Mouse (Mus musculus) fat pad, adult 2 months (tissue): Measurements from ENCODE around the gene Tmem95.
"Not testable (repeated sequence)": the region's sequence is repeated elsewhere in the genome, so short reads cannot be mapped to it uniquely, and the experiment has no call there.

Experiments used
- DNase-seq: peaks from one replicate; pipeline ENCODE4 v3.0.0-alpha.2; 2011; ENCODE audit warnings: low read depth, low spot score; ENCODE audit errors: extremely low read depth

Tmem95 gene

DNA sequence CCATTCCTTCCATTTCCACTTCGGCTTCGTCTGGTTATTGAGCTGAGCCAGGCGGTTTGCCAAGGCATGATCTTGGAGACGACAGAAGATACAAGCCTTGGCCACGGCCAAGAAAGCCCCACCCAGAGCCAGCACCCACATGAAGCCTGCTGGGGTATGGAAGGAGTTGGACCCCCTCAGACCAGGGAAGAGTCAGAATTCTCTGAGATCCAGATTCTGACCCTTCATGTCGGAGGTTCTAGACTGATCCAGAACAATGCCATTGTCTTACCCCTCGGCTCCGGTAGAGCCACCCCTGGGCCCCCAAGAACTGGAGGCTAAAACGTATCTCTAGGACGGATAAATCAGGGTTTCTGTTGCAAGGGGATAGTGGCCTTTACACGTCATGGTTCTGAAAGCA lies at the start of gene Tmem95:
Gene Tmem95 (minus strand): TSS at position 141 of the 400 bp plus-strand sequence.
- no peak for DNase-seq

DNA sequence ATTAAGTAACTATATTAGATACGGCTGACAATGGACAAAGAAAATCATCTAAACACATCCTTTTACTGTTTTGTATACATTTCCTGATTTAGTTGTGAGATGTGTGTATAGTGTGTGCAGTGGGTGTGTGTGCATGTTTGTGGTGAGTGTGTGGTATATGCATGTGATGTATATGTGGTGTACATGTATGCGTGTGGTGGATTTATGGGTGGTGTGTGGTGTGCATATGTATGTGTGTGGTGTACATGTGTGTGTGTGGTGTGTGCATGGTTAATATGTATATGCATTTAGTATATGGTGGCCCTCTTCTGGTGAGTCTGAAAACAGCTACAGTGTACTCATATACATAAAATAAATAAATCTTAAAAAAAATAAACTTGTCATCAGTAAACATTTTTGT lies 49.7 kb upstream of the Tmem95 start:
- no peak for DNase-seq

DNA sequence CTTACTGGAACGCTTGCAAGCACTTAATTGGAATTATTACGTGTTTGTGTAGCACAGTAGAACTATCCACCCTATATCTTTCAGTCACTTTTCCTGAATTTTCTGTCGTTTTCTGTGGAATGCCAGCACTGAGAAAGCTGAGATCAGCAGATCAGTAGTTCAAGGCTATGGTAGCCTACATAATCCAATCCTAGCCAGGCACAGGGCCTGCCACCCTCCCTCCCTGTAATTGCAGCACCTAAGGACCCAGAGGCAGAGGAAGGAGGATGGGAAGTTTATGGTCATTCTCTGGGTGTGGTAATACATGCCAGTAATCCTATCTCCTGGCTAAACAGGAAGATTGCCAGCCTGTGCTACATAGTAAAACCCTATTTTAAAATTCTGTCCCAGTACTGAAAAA lies 45.0 kb upstream of the Tmem95 start:
- DNase-seq, result no peak

DNA sequence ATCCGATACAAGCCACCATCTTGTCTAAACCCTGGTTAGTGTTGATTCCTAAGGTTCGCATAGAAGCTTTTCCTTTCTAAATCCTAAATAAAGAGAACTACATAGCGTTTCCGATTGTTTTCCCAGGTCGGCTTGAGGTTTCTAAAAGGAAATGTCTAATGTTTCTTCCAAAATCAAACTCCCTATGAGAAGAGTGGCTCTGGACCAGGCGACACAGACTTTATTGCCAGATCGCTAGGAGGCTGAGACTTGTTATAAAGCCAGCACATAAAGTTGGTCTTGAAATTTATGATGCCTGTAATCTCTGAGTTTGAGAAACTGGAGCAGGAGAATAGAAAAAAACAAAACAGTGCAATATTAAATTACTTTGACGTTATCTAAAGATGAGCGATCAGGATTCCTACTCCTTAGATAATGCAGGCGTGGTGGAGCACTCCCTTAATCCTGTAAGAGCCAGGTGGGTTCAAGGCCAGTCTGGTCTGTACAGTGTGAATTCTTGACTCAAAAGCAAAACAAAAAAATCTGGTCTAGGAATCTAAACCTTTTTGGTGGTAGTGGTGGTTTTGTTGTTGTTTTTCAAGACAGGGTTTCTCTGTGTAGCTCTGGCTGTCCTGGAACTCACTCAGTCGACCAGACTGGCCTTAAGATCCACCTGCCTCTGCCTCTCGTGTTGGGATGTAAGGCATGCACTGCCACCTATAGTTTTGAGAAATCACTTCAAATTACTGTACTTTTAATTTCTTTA lies 44.4 kb upstream of the Tmem95 start:
- DNase-seq, result no peak

DNA sequence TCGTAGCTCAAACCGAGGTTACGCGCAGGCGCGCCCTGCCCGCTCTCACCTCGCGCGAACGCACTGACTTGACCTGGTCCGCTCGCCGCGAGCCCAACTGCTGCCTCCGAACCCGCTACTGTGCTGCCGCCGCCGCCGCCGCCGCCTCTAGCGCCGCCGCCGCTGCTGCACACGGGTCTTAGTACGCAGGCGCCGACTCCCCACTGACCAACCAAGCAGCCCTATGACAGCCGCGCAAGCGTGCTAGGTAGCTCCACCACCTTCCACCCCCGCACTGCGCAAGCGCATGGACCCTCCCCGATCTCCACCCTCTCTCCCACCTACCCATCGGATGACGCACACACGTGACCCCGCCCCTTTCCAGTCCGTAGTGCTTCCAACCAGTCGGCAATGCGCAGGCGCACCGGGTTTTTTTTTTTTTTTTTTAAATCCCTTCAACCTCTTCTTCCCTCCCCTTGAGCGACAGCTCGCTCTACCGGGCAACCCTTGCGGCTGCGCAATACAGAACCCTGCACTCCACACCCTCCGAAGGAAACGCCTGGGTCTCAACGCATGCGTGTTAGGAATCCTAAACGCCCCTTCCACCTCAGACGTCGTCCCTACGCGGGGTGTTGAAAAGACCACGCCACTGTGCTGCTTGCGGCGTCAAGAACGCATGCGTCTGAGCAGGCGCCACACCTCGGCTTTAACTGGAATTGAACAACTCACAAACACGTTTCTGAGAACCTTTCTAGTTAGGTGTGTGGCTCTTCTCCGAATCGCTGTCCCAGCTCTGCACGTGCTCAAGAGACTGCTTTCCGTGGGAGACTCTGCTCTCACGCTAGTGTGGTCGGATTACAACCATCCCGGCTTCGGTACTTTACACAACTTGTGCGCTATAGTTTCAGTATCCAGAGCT lies 43.5 kb upstream of the Tmem95 start, which contains the start of gene Eif5a:
Gene Eif5a (minus strand): TSS at position 845 of the 898 bp plus-strand sequence.
- peak; percentile 99 for DNase-seq

DNA sequence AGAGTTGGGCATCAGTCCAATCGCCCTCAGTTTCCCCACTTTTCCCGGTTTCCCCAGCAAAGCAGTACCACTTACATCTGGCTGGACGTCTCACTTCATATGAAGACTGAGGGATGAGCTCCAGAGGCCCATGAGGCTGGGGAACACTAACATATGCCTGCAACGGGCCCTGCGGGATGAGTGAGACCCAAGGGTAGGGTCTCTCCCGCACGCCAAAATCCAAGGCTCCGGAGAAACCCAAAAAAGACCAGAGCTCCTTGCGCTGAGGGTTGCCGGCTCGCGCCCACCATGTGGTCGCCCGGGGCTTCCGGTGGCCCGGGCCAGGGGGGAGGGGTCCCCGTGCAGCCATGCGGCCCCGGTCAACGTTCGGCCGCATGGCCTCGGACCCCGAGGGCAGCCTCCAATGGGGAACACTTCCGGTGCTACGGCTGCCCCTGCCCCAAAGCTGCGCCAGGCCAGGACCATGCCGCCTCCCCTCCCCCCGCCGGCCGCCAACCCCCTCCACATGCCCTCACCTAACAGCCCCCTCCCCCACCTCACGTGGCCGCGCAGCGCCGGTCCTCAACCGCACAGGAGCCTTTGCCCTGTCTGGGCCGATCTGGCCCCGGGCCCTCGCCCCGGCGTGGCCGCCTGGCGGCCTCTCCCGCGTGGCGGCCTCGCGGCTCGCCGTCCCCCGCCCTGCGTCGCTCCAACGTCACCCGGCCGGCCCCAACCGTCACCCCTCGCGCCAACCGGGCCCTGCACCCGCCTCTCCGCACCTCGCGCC lies 42.6 kb upstream of the Tmem95 start:
- no peak for DNase-seq

DNA sequence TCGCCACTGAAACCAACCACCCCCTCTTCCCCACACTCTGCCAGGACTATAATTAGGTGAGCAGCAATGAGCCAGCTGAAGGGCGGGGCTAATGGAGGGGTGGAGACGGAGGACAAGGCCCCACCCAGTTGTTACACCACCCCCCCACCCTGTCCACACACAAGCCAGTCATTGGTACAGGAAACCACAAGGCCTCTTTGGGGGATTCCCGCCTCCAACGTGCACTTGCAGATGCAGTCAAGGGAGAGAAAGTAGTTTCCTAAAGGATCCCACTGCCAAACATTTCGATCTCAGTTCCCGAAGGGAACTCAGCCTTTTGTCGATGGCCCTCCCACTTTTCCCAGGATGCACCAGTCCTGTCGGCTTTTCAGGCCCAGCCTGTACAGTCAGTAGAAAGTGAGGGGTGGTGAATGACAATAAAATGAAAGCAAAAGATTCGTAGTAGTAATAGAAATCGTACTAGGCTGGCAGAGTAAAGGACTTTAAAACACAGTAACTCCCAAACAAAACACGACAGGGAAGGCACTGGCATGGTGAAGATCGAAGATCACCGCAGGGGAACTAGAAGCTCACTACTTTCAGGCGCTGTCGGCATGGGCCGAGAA lies 41.9 kb upstream of the Tmem95 start:
- DNase-seq, result peak; percentile 74

DNA sequence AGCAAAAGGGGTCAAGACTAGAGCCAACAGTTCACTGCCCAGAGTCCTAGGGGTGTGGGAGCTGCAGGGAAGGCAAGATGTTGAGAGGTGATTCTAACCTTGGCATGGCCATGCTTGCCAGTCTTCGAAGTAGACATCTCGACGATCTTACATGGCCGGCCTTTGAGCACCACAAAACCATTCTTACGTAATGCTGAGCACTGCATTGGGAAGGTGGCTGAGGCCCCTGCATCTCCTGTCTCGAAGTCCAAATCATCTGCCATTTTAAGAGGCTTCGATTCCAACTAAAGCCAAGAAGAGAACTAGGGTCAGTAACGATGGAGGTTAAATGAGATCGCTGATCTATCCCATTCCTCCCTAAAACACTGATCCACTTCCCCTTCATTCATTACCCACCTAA lies 41.2 kb upstream of the Tmem95 start:
- DNase-seq, result no peak

DNA sequence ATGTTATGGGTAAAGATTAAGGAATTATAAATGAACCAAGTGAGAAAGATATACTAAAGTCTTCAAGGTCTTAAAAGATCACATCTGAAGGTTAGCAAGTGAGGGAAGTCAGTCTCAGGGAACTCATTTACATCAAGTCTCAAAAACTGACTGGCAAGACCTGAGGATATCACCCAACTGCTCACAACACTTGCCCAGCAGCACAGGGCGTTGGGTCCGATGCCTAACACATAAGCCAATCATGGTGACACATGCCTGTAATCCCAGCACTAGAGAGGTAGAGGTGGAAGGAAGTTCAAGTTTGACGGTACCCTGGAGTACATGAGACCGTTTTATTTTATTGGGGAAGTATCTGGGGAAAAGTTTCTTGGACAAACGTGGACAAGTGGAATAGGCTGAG lies 40.3 kb upstream of the Tmem95 start:
- no peak for DNase-seq

DNA sequence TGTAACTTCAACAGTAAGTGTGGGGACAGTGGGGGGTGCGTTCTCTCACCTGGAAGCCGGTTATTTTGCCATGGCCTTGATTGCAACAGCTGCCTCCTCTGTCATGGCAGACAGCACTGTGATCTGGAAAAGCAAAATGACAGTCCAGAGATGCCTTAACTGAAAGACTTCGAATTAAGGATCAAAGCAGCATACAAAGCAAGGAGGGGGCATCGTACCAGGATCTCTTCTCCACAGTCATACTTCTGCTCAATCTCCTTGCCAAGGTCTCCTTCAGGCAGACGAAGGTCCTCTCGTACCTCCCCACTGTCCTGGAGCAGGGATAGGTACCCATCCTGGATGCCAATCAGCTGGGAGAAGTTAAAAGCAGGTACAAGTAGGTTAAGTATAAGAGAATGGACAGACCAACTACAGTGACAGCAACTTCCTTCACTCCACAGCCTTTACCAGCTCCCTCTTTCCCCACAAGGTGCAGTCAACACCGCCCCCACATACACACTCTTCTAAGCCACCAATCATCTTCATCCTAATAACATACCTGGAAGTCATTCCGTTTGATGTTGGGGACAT lies 39.6 kb upstream of the Tmem95 start:
- no peak for DNase-seq

DNA sequence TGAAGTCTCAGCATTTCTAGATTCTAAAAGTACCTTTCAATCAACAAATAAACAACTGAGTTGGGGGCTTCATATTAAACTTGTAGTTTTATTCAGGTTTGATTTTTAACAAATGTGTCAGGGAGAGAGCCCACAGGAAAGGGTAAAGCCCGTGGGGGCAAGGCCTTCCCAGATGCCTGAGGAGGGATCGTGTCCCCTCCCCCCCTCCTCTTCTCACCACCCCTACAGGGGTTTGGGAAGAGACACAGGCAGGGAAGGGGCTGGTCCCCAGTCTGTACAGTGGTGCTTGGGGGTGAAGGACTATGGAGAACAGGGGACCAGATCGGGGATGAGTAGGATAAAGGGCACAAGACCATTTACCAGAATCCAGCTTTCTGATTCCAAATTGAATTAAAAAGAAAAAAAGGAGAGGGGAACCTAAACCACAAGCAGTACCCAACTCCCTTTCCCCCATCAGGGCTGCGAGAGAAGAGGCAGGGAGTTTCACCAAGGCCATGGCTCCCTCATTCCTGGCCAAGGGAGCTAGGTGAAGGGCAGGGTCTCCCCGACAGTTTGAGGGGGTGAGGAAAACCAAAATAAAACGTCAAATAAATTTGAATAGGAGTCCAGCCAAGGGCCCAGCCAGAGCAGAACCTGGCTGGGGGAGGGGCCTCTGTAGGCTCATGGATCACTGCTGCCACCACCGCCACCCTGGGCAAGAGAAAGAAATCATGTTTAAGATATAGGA lies 39.0 kb upstream of the Tmem95 start:
- not testable (repeated sequence) for DNase-seq

DNA sequence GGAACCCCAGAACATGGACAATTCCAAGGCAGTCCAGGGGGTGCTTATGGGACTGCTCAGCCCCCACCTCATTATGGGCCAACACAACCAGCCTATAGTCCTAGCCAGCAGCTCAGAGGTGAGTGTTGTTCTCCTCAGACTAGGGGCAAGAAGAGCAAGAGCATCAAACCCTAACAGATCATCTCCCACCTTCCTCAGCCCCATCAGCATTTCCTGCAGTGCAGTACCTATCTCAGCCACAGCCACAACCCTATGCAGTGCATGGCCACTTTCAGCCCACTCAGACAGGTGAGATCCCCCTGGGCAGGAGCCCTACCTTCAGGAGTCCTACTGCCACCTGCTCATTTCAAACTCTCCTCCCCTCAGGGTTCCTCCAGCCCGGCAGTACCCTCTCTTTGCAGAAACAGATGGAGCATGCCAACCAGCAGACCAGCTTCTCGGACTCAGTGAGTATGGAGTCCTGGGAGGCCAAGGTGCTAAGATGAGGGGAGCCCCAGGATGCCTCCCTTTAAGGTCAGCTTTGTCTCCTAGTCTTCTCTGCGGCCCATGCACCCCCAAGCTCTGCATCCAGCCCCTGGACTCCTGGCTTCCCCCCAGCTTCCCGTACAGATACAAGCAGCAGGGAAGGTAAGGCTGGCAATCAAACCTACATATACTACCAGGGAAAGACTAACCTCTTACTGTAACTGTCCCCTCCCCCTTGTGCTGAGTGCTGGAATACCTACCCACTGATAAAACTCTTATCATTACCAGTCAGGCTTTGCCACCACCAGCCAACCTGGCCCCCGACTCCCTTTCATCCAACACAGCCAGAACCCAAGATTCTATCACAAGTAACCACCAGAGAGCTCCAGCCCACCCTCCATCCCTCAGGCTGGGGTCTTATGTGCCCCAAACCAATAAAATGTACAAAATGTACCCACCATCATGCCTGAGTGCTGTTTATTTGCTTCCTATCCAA lies 38.1 kb upstream of the Tmem95 start:
- DNase-seq, result no peak

DNA sequence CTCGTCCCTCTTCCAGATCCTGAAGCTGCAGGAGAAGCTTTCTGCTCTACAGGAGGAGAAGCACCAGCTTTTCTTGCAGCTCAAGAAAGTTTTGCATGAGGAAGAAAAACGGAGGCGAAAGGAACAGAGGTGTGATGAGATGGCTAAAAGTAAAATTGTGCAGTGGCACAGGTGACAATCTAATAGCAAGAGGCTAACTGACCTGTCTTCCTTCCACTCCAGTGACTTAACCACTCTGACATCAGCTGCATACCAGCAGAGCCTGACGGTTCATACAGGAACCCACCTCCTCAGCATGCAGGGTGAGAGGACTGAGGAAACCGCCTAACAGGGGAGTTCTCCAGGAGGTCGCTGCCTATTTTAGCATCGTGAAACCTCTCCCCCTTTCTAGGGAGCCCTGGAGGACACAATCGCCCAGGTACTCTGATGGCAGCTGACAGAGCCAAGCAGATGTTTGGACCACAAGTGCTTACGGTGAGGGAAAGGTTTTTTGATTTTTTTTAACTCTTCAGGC lies 37.2 kb upstream of the Tmem95 start:
- DNase-seq, result no peak

DNA sequence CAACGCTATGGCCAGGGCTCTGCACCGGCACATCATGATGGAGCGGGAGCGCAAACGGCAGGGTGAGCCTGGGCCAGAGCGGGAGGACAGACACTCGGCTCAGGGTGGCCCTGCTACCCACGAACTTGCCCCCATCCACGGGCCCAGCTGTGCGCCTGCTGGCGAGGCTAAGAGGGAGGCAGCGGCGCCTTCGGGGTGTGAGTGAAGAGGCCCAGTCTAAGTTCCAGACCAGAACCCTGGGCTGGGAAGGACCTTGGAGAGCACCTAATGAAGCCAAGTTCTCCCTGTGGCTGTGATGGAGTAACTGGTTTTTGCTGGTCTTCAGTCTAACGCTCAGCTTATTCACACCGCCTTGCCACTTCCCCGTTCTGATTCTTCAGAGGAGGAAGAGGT lies 36.5 kb upstream of the Tmem95 start:
- no peak for DNase-seq

DNA sequence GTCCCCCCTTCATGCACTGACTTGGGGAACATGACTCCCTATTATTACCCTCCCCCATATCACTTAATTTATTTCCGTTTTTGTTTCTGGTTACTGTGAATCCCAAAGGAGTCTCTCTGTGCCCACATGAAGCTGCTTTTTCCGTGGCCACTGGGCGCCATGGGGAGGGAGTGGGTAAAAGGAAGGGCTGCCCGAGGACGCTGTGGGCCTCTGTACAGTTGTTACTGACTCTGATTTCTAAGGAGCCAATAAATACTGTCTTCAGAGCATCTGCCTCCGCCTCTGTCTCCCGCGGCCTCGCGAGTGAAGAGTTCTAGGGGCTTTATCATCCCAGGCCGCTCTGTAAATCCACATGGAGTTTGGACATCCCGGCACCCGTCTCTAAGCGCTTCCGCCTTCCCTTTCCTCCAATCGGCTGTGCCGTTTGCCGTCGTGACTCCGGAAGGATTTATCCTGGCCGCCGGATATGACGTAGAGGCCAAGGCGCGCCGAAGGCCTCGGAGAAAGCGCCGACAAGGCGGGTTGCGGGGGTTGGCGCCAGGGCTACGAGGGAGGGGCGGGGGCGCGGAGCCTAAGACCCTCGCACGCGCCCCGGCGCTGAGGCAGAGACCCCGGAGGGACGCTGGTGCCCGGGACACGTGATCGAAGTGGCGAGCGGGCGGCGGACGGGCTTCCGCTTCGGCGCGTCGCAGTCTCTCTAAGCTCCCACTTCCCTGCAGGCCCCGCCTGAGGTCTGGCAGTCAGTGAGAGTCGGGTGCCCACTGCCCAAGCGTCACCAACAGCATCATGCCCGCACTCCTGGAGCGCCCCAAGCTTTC lies 35.9 kb upstream of the Tmem95 start, which contains the start of gene Gps2:
Gene Gps2 (plus strand): TSS at position 335 of the 818 bp plus-strand sequence.
- no peak for DNase-seq

DNA sequence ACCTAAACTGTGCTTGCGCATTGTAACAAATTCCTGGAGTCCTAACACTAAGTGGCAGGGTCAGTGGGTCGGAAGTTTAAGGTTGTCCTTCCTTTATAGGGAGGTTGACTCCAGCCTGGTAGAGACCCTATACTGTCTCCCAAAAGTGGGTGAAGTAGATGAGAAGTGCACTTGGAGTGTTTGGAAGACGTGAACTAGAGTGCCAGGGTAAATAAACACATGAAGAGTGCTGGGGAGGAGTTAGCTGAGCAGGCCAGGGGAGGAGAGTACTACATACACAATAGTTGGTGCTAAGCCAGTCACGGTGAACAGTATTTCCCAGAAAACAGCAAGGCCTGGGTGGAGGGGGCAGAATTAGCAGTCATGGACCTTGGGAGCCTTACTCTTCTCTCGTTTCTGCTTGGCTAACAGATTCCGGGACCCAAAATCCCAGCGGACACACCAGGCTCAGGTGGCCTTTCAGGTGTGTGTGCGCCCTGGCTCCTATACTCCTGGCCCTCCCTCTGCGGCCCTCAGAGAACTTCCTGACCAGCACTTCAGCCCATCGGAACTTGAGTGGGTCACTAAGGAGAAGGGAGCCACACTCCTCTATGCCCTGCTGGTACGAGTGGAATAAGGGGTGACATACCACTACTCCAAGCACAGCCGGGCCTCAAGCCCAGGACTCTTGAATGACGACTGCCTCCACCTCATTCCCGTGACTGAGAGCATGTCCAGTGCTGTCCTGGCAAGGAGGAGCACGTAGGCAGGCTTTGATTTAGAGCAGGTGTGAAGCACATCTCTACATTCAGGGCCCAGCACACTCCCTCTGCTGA lies 35.1 kb upstream of the Tmem95 start:
- DNase-seq, result no peak

DNA sequence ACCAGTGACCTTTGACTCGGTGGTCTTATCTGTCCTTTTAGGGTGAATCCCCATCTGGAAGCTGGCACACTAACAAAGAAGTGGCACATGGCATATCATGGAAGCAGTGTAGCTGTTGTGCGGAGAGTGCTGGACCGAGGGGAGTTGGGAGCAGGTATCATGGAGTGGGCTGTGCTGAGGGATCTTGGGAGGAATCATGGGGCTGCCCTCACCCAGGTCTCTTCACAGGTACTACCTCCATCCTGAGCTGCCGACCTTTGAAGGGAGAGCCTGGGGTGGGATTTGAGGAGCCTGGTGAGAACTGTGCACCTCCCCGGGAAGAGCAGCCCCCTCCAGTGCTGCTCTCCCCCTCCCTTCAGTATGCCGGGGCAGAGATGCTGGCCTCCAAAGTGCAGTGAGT lies 33.9 kb upstream of the Tmem95 start:
- no peak for DNase-seq
